Mouse (Mus musculus): ENCODE measurements at regions not wholly inside any gene's neighbourhood (a gene's known extent, or its start where the extent isn't known, plus 50 kb on each side); places are given as distances from the start of the nearest gene placed in this dataset.
A peak's percentile ranks its signal among the peaks of the same experiment; 100 is the strongest.

GRCm38 (mm10) chr13:101594511-101595175, 173.4 kb downstream of the Pik3r1 start:
- Histone ChIP-seq H3K27ac (no peak overlapping the region), H3K4me2 (replicated peaks) (no peak overlapping the region), H3K4me1 (no peaks in the 10 kb centered on the region), H3K27me3 (no peaks in the 10 kb centered on the region), H3K4me3 (no peak overlapping the region), H3K9ac (no peak overlapping the region), H3K36me3 (no peaks in the 10 kb centered on the region), H3K9me3 (replicated peaks) (no peaks in the 10 kb centered on the region)
- no peak; the same call in 1 of the 2 replicates for ATAC-seq (ENCODE audit: low FRiP score)
- 81% methylated on average over 11 of the region's 11 CpGs for WGBS

GRCm38 (mm10) chr13:101592355-101592754, 175.7 kb downstream of the Pik3r1 start:
- Histone ChIP-seq H3K9ac (no peak overlapping the region), H3K4me2 (replicated peaks) (no peak overlapping the region), H3K9me3 (replicated peaks) (no peaks in the 10 kb centered on the region), H3K36me3 (no peaks in the 10 kb centered on the region), H3K27ac (no peak overlapping the region), H3K4me3 (no peak overlapping the region), H3K4me1 (no peaks in the 10 kb centered on the region), H3K27me3 (no peaks in the 10 kb centered on the region)
- 85% methylated on average over 1 of the region's 1 CpGs for WGBS
- no peak for ATAC-seq (ENCODE audit: low FRiP score)

GRCm38 (mm10) chr13:101588905-101589304, 179.1 kb downstream of the Pik3r1 start:
- Histone ChIP-seq H3K9me3 (replicated peaks) (no peaks in the 10 kb centered on the region), H3K4me3 (no peak overlapping the region), H3K36me3 (no peaks in the 10 kb centered on the region), H3K4me2 (replicated peaks) (no peak overlapping the region), H3K27ac (no peak overlapping the region), H3K9ac (no peak overlapping the region), H3K27me3 (no peaks in the 10 kb centered on the region), H3K4me1 (no peaks in the 10 kb centered on the region)
- no peak for ATAC-seq (ENCODE audit: low FRiP score)
- WGBS: 86% methylated on average over 8 of the region's 8 CpGs

GRCm38 (mm10) chr13:101586787-101587186, 181.2 kb downstream of the Pik3r1 start:
- no peak for ATAC-seq (ENCODE audit: low FRiP score)
- no peaks in the 10 kb centered on the region for H3K4me1 ChIP-seq
- 72% methylated on average over 2 of the region's 2 CpGs for WGBS

GRCm38 (mm10) chr13:101576481-101576880, 191.5 kb downstream of the Pik3r1 start:
- ATAC-seq (ENCODE audit: low FRiP score): no peak
- Histone ChIP-seq H3K27me3 (no peaks in the 10 kb centered on the region), H3K9me3 (replicated peaks) (no peaks in the 10 kb centered on the region), H3K36me3 (no peaks in the 10 kb centered on the region), H3K4me3 (no peak overlapping the region), H3K4me1 (no peaks in the 10 kb centered on the region), H3K9ac (no peak overlapping the region), H3K27ac (no peak overlapping the region), H3K4me2 (replicated peaks) (no peak overlapping the region)
- 88% methylated on average over 1 of the region's 1 CpGs for WGBS

More at GRCm38 (mm10) chr13:101586787-101587186, 181.2 kb downstream of the Pik3r1 start:
- no peaks in the 10 kb centered on the region for H3K36me3 ChIP-seq
- H3K9me3 ChIP-seq (replicated peaks): no peaks in the 10 kb centered on the region
- H3K27ac ChIP-seq: no peak overlapping the region
- H3K4me3 ChIP-seq: no peak overlapping the region
- H3K9ac ChIP-seq: no peak overlapping the region
- H3K27me3 ChIP-seq: no peaks in the 10 kb centered on the region
- H3K4me2 ChIP-seq (replicated peaks): no peak overlapping the region

GRCm38 (mm10) chr13:101572809-101573590, 195.0 kb downstream of the Pik3r1 start:
- Histone ChIP-seq H3K9ac (no peak overlapping the region), H3K27me3 (no peaks in the 10 kb centered on the region), H3K36me3 (no peaks in the 10 kb centered on the region), H3K4me3 (no peak overlapping the region), H3K9me3 (replicated peaks) (no peaks in the 10 kb centered on the region), H3K27ac (no peak overlapping the region), H3K4me1 (peaks cover 9% of the 10 kb centered on the region; the same call in 1 of the 2 replicates), H3K4me2 (replicated peaks) (no peak overlapping the region)
- WGBS: 67% methylated on average over 6 of the region's 6 CpGs
- ATAC-seq (ENCODE audit: low FRiP score): no peak

- whole genome bisulfite sequencing: 95% methylated on average over 9 of the region's 9 CpGs
- Histone ChIP-seq H3K27me3 (no peaks in the 10 kb centered on the region), H3K4me3 (no peak overlapping the region), H3K4me2 (replicated peaks) (no peak overlapping the region), H3K36me3 (no peaks in the 10 kb centered on the region), H3K4me1 (peaks cover 9% of the 10 kb centered on the region; the same call in 1 of the 2 replicates), H3K9me3 (replicated peaks) (no peaks in the 10 kb centered on the region), H3K27ac (no peak overlapping the region), H3K9ac (no peak overlapping the region)
- no peak for ATAC-seq (ENCODE audit: low FRiP score)
These were observed 195.8 kb downstream of the Pik3r1 start for GRCm38 (mm10) chr13:101572246-101572645.

GRCm38 (mm10) chr13:101570034-101570433, 198.0 kb downstream of the Pik3r1 start:
- Histone ChIP-seq H3K27ac (no peak overlapping the region), H3K4me1 (peaks cover 9% of the 10 kb centered on the region; the same call in 1 of the 2 replicates), H3K36me3 (no peaks in the 10 kb centered on the region), H3K9me3 (replicated peaks) (no peaks in the 10 kb centered on the region), H3K4me3 (no peak overlapping the region), H3K4me2 (replicated peaks) (no peak overlapping the region), H3K9ac (no peak overlapping the region), H3K27me3 (no peaks in the 10 kb centered on the region)
- no peak for ATAC-seq (ENCODE audit: low FRiP score)
- WGBS: 38% methylated on average over 4 of the region's 4 CpGs

- H3K9me3 ChIP-seq (replicated peaks): no peaks in the 10 kb centered on the region
- no peak overlapping the region for H3K9ac ChIP-seq
- H3K36me3 ChIP-seq: no peaks in the 10 kb centered on the region
- no peak overlapping the region for H3K27ac ChIP-seq
- H3K4me3 ChIP-seq: no peak overlapping the region
- ATAC-seq (ENCODE audit: low FRiP score): peak; percentile 71
- 53% methylated on average over 6 of the region's 6 CpGs for WGBS
- H3K27me3 ChIP-seq: no peaks in the 10 kb centered on the region
- no peak overlapping the region for H3K4me2 ChIP-seq (replicated peaks)
- peaks cover 9% of the 10 kb centered on the region; the same call in 1 of the 2 replicates for H3K4me1 ChIP-seq
These were observed 198.9 kb downstream of the Pik3r1 start for GRCm38 (mm10) chr13:101568985-101569631.

GRCm38 (mm10) chr13:101565323-101565722, 202.7 kb downstream of the Pik3r1 start:
- no peak overlapping the region for H3K4me2 ChIP-seq (replicated peaks)
- no peaks in the 10 kb centered on the region for H3K36me3 ChIP-seq
- ATAC-seq (ENCODE audit: low FRiP score): no peak
- H3K9me3 ChIP-seq (replicated peaks): no peaks in the 10 kb centered on the region
- 81% methylated on average over 1 of the region's 1 CpGs for WGBS
- H3K4me3 ChIP-seq: no peak overlapping the region
- no peak overlapping the region for H3K27ac ChIP-seq
- peaks cover 9% of the 10 kb centered on the region; the same call in 1 of the 2 replicates for H3K4me1 ChIP-seq
- no peak overlapping the region for H3K9ac ChIP-seq
- no peaks in the 10 kb centered on the region for H3K27me3 ChIP-seq

- no peak overlapping the region for H3K27ac ChIP-seq
- WGBS: 89% methylated on average over 3 of the region's 3 CpGs
- H3K36me3 ChIP-seq: no peaks in the 10 kb centered on the region
- ATAC-seq (ENCODE audit: low FRiP score): no peak
- H3K27me3 ChIP-seq: no peaks in the 10 kb centered on the region
- H3K9ac ChIP-seq: no peak overlapping the region
- H3K4me3 ChIP-seq: no peak overlapping the region
- no peaks in the 10 kb centered on the region for H3K9me3 ChIP-seq (replicated peaks)
- no peaks in the 10 kb centered on the region for H3K4me1 ChIP-seq
- no peak overlapping the region for H3K4me2 ChIP-seq (replicated peaks)
These were observed 212.6 kb downstream of the Pik3r1 start for GRCm38 (mm10) chr13:101555371-101555874.

- Histone ChIP-seq H3K27me3 (no peaks in the 10 kb centered on the region), H3K27ac (no peak overlapping the region), H3K9me3 (replicated peaks) (no peaks in the 10 kb centered on the region), H3K4me2 (replicated peaks) (no peak overlapping the region), H3K9ac (no peak overlapping the region), H3K36me3 (no peaks in the 10 kb centered on the region), H3K4me1 (no peaks in the 10 kb centered on the region), H3K4me3 (no peak overlapping the region)
- no peak for ATAC-seq (ENCODE audit: low FRiP score)
- WGBS: 57% methylated on average over 8 of the region's 8 CpGs
These were observed 214.9 kb downstream of the Pik3r1 start for GRCm38 (mm10) chr13:101553131-101553549.
